Mouse (Mus musculus): ENCODE measurements around the gene Noc2l.

DNA sequence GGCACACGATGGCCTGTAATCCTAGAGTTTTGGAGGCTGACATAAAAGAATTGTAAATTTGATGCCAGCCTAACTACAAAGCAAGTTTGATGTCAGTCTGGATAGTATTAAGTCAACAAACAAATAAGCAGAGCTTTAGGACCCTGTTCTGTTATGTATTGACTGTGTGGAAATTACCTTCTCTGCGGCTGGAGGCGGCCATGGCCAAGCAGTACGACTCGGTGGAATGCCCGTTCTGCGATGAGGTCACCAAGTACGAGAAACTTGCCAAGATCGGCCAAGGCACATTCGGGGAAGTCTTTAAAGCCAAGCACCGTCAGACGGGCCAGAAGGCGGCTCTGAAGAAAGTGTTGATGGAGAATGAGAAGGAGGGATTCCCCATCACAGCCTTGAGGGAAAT, 22.7 kb upstream of the Noc2l start:
- no peak for TF ChIP-seq RAD21 (IDR thresholded peaks at IDR 0.05; ENCODE audit: low read depth, low read length)
- no peak for TF ChIP-seq CTCF (IDR thresholded peaks at IDR 0.05 in 2 of 3, conservative IDR thresholded peaks at IDR 0.05 in 1 of 3; ENCODE audit: control insufficient read depth in 1 of 3, insufficient read depth in 1 of 3, low read depth in 2 of 3, low read length in 3 of 3, poor library complexity in 1 of 3, severe bottlenecking in 1 of 3)
- TF ChIP-seq ETS1 (IDR thresholded peaks at IDR 0.05; ENCODE audit: low read depth, low read length), result no peak
- no peak for TF ChIP-seq MAFK (IDR thresholded peaks at IDR 0.05; ENCODE audit: borderline replicate concordance, low read depth, low read length)
- TF ChIP-seq NRF1 (IDR thresholded peaks at IDR 0.05; ENCODE audit: insufficient read depth, low read depth, low read length, poor library complexity, severe bottlenecking), result no peak
- TF ChIP-seq TAL1 (IDR thresholded peaks at IDR 0.05; ENCODE audit: low read length), result no peak
- TF ChIP-seq TCF12 (IDR thresholded peaks at IDR 0.05; ENCODE audit: low read depth, low read length), result no peak
- no peak for TF ChIP-seq GABPA (IDR thresholded peaks at IDR 0.05; ENCODE audit: low read depth, low read length)
- TF ChIP-seq CHD1 (IDR thresholded peaks at IDR 0.05; ENCODE audit: low read depth, low read length), result no peak

Data from MEL (cell line).